Mouse (Mus musculus): ENCODE data around the gene Irf4.

The Irf4 gene

DNA sequence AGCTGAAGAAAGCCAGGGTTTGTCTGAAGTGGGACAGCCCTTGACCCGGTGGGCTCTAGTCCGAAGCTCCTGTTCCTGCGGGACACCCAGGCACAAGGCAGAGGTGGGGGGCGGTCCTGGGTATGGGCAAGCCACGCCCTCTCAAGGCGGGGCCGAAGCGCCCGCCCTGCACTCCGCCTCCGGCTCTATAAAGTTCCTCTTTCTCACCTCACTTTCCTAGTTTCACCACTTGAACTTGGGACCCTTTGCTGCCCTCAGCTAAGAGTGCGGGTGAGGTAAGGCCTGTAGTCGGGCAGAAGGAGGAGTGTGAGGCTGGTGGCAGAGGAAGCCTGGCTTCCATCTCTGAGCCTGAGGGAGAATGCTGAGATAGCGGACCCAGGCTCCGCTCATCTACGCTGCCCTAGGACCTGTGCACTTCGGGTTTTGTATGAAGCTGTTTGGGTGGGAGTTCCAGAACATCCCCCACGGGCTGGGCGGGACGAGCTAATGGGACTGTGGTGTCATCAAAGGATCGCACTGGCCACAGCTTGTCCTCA, at the start of gene Irf4:
Irf4 (plus strand) TSS at position 206 of the 536 bp plus-strand sequence.
- DNase-seq, result no peak

DNA sequence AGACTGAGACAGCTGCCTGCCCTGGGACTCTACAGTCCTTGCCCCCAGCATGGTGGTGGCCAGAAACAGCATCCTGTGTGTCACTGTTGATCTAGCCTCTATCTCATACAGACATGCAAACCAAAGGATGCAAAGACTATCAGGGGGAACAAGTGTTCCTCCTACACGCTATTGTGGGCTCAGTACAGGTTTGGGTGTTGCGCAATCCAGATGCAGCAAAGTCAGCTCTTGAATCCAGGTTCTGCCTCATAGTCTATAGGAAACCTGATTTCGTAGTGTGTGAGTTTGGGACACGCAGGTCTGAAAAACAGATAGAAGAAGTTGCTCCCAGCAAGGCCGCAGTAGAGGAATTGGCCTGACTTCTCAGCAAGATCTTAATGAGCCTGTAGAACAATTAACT, 46.3 kb upstream of the Irf4 start:
- no peak for DNase-seq

DNA sequence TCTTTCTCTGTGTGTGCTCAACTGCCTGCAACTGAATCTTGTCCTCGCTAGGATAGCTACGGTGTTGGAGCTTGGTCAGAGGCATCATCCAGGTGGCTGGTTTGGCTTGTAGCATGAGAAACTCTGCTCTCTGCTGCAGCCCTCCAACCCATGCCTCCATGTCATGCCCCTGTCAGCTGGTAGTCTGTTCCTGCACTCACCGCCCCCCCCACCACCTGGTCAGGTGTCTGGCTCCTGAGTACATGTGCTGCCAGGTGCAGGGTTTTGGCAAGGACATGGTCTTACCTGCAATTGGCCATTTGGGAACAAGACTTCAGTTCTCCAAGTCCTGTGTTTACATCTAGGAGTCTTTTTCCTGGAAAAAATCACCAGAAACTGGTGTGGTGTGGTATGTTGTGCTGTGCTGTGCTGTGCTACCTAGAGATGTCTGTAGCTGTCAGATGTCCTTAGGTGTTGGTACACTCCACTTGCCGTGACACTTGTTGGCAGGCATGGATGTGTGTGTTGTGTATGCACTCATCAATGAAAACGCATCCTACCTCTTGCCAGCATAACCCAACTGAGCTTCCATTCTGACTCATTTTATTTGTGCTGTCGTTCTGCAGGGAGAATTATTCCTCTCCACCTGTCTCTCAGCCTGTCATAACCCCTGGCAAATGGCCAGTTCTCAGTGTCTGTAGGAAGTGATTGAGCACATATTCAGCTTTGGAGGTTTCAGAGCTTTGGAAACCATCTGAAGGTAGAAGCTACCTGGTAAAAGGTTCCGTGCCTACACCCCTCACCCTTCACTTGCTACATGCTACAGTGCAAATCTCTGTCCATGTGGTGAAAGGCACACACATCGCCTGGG, 44.6 kb upstream of the Irf4 start:
- DNase-seq, result no peak

DNA sequence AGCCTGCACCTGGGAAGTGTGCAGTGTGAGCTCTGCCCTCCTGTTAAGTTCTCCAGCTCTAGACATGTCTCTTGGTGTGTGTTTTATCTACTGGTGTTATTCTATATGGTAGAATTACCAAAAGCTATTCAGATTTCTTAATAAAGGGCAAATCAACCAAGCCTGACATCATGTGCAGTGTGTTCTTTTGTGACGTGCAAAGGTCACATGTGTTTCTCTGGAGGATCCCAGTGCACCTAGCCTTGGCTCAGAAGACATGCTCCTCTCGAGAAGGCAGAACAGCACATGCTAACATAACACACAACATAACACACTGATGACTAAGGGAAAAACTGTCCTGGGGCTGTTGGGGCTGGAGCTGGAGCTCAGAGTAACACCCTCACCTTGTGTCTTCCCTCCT, 38.0 kb upstream of the Irf4 start:
- no peak for DNase-seq

DNA sequence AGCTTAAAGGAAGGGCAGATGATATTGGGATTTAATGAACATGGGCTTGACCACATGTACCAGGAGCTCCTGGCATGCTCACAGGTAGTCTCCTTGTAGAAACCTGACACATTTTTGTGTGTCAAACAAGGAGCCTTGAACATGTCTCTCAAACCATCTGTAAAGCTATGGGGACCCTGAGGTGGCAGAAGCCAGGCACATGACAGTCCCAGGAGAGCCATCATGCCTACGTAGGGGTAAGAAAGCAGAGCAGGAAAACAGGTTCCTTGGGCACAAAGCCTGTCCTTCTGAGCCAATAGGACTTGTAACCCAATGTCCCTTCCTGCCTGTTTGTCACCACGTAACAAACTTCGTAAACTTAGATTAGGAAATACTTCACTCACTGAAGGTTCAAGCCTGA, 37.3 kb upstream of the Irf4 start:
- DNase-seq, result no peak

DNA sequence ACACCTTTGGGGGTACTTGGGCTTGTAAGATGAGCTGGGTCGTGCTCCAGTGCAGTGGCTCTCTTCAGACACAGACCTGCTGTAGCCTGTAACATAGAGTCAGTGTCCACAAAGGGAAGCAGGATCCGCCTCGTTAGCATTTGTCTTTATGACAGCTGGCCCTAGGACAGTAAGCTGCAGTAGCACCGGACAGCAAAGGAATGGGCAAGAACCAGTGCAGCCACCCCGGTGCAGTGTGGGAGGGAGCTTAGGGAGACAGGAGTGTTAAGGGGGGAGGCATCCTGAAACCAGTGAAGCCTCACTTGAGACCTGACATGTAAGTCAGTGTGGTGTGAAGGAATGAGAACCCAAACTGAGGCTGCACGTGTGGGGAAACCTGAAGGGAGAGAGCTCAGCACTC, 36.7 kb upstream of the Irf4 start:
- no peak for DNase-seq

DNA sequence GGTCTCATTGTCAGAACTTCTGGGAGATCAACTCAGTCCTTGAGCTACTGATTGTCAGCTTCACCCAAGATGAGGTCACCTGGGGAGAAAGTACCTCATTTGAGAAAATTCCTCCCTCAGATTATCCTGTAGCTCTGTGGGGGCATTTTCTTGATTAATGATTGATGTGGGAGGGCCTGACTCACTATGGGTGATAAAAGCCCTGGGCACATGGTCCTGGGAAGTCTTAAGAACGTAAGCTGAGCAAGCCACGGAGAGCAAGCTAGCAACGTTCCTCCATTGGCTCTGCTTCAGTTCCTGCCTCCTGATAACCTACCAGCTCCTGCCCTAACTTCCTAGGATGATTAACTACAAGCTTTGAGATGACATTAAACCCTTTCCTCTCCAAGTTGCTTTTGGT, 35.4 kb upstream of the Irf4 start:
- DNase-seq, result no peak

GRCm38 (mm10) chr13:30714552-30714951, 34.5 kb upstream of the Irf4 start:
- no peak for DNase-seq

GRCm38 (mm10) chr13:30715060-30715459, 34.0 kb upstream of the Irf4 start:
- no peak for DNase-seq

DNA sequence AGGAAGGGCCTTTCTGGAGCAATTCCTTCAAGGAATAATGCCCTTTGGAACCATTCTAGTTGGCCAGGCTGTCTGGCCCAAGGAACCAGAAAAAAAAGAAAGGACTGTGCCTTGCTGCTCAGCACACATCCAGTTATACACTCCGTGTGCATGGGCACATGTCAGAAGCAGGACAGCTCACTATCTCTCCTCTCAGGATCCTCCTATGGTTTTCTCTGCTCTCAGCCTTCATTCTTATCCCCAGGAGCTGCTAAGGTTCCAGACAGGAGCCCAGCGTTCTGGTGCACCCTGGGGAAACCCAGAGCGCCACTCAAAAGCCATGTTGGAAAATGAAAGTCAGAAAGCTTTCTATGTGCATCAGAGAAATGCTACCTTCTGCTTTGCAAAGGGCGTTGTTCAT, 33.5 kb upstream of the Irf4 start:
- DNase-seq, result no peak

DNA sequence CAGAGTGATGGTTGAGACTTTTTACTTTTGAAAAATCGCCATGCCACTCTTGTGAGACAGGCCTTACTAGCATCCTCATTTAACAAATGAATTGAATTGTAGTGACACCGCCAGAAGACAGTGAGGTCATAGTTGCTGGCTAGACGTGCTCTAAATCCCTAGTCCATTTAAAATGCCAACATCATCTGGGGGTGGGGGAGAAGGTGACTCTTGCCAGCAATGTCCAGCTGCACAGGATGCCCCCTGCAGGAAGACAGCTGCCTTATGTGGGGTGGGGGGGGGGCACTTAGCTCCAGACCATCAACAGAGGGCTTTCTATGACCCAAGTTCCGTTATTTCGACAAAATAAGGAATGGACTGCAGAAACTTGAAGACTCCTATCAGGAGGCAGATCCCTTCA, 32.4 kb upstream of the Irf4 start:
- DNase-seq, result no peak

GRCm38 (mm10) chr13:30722601-30723000, 26.4 kb upstream of the Irf4 start:
- no peak for DNase-seq

- no peak for DNase-seq
Measured at GRCm38 (mm10) chr13:30723258-30723657, 25.8 kb upstream of the Irf4 start.

DNA sequence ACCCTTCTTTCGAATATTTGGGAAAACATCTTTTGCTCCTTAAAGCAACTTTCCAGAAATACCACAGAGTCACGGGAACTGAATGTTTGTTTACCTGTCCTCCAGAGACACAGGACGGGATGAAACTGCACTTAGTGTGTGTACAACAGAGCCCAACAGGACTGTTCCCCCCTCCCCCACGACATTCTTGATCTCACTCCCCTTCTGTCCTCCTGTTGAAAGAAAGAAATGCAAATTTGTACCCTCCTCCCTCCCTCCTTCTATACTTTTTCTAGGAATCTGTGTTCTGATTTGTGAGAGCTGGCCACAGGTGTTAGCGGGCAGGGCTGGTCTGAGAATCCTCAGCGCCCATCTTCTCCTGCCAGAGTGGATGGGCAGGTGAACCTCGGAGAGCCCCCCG, 25.2 kb upstream of the Irf4 start:
- DNase-seq, result no peak

GRCm38 (mm10) chr13:30724691-30725271, 24.2 kb upstream of the Irf4 start:
- no peak for DNase-seq

- DNase-seq, result no peak
Measured at GRCm38 (mm10) chr13:30726879-30727278, 22.1 kb upstream of the Irf4 start.

- DNase-seq, result no peak
Measured at GRCm38 (mm10) chr13:30728155-30728554, 20.9 kb upstream of the Irf4 start.

DNA sequence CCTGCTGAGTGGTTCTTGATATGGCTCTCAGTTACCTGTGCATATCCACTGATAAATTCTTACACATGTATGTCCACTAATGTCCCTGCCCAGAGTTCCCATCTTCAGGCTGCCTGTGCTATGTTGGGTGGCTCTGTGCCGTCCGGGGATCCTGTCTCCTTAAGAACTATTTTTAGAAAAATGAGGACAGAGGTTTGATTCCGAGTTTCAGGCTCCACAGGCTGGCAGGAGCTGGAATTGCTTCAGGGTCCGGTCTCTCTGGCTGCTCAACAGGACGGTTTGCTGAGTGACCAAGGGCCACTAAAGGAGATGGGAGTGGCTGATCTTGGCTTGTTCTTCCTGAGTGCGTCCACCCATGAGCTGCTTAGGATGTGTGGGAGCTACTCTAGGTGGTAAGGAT, 19.8 kb upstream of the Irf4 start:
- DNase-seq, result no peak

- no peak for DNase-seq
Measured at GRCm38 (mm10) chr13:30730104-30730793, 18.8 kb upstream of the Irf4 start.

- no peak for DNase-seq
Measured at GRCm38 (mm10) chr13:30732709-30733445, 16.1 kb upstream of the Irf4 start.

DNA sequence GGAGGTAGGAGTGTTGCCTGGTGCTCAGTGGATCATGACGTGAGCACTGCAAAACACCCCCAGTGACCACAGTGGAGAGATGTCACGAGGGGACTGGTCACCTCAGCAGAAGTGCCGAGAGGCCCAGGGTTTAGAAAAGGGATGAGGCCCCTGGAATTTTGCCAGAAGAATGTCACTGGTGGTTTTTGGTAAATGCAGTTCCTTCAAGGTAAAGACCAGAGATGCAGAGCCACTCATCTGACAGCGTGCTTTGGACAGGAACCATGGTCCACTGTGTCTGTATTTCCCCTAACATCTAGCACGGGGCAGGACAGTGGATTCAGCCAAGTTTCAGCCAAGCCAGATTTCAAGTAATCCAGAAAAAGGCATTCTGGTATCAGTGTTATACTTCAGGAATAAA, 12.3 kb upstream of the Irf4 start:
- DNase-seq, result no peak

- no peak for DNase-seq
Measured at GRCm38 (mm10) chr13:30737257-30737656, 11.8 kb upstream of the Irf4 start.

DNA sequence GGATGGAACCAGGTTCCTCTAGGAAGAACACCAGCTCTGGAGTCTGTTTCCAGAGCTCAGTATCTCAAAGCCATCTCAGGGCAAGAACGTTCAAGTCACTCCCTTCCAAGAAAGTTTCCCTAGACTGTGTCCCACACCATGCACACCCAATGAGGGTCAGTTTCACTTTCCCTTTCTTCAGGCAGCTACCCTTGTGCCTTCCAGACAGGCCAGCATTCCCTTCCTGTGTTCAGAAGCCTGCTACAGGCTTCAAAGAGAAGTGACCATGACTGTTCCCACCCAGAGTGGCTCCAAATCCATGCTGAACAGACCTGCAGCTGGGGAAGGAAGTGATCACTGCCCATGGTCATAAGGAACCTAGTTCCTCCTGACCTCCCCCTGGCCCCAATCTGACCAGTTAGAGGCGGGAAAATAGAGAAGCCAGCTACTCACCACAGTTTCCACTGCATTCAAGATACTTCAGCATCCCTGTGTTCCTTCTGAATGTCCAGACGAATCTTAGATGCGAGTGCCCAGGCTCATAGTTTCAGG, 10.7 kb upstream of the Irf4 start:
- no peak for DNase-seq
